Mouse (Mus musculus) hindbrain, postnatal 0 days (tissue): Measurements from ENCODE around the gene Gnptab. TPM values are rescaled to one million over a fixed set of nuclear protein-coding genes. Genes with fewer than 3 reads are reported as not detected.

Experiments used
- ATAC-seq: fragments of 200-750 bp; cut with Nextera tagmentation; 2 replicates; pipeline ENCODE4 v1.8.0; 2017; ENCODE audit warnings: mild to moderate bottlenecking, moderate TSS enrichment, moderate library complexity
- DNase-seq: peaks from one replicate; pipeline ENCODE4 v3.0.0-alpha.2; 2015; ENCODE audit warnings: low spot score
- H3K27ac ChIP-seq: fragments of 300-500 bp; sonication (generic); 2 replicates; pipeline ENCODE4 v1.5.1; 2014; ENCODE audit warnings: mild to moderate bottlenecking
- H3K27me3 ChIP-seq: fragments of 300-500 bp; sonication (generic); 2 replicates; pipeline ENCODE4 v1.6.1; 2014; ENCODE audit warnings: low read length, mixed read lengths; ENCODE audit not compliant: insufficient read depth
- H3K36me3 ChIP-seq: fragments of 300-500 bp; sonication (generic); 2 replicates; pipeline ENCODE4 v1.6.1; 2014; ENCODE audit warnings: low read length, mixed read lengths; ENCODE audit not compliant: insufficient read depth
- H3K4me1 ChIP-seq: fragments of 300-500 bp; sonication (generic); 2 replicates; pipeline ENCODE4 v1.6.1; 2014; ENCODE audit warnings: antibody characterized with exemption, low read length, mixed read lengths; ENCODE audit not compliant: insufficient read depth
- H3K4me2 ChIP-seq: fragments of 300-500 bp; sonication (generic); 2 replicates; pipeline ENCODE4 v1.6.1; 2014; ENCODE audit warnings: low read depth, mild to moderate bottlenecking, low read length, moderate library complexity, mixed read lengths
- H3K4me3 ChIP-seq: fragments of 300-500 bp; sonication (generic); 2 replicates; pipeline ENCODE4 v1.5.1; 2014; ENCODE audit warnings: low read length
- H3K9ac ChIP-seq: fragments of 300-500 bp; sonication (generic); replicated peaks from 2 replicates; pipeline ENCODE4 v1.6.1; 2014; ENCODE audit warnings: mild to moderate bottlenecking, low read length, moderate library complexity, mixed read lengths
- H3K9me3 ChIP-seq: fragments of 300-500 bp; sonication (generic); 2 replicates; pipeline ENCODE4 v1.6.1; 2016; ENCODE audit warnings: low read length, mixed read lengths
- CTCF ChIP-seq: IDR thresholded peaks from 2 replicates; pipeline ENCODE4 v1.5.1; 2016; ENCODE audit warnings: antibody characterized with exemption, control low read depth, low read depth
- WGBS: fragments of 180-500 bp; shearing (Covaris S2); extraction: QIAGEN DNeasy Blood & Tissue Kit; methylation state at CpG from one replicate; pipeline ENCODE4 v1.1.7; 2014; 5-methylcytosine and 5-hydroxymethylcytosine counted together
- polyA plus RNA-seq: library from polyadenylated mRNA; unstranded; fragments of >200 nt; fragmentation: Nextera tagmentation; extraction: Ambion mirVana; gene quantifications from 2 replicates; pipeline ENCODE4 v1.2.1, GENCODE M21; 2015
- total RNA-seq: library from RNA; depleted of rRNA; stranded (reverse); fragments of >200 nt; gene quantifications from 2 replicates; pipeline ENCODE4 v1.2.3, GENCODE M21; 2014; rRNA removed

The Gnptab gene
- 40.5 and 41.2 TPM in 2 replicates for total RNA-seq
- polyA plus RNA-seq: 17.9 and 19.0 TPM in 2 replicates

GRCm38 (mm10) chr10:88379013-88379885, at the start of gene Gnptab, which contains the start of gene Dram1:
Gene Gnptab, plus strand, starts transcription at chr10:88379132.
Gene Dram1, minus strand, starts transcription at chr10:88379080.
- peak; percentile 66 for TF ChIP-seq CTCF
- Histone ChIP-seq H3K36me3 (no peaks in the 10 kb centered on the region), H3K27ac (peak within 1 kb of the TSS; percentile 85), H3K4me3 (peak within 1 kb of the TSS; percentile 74), H3K4me1 (peaks cover 13% of the 10 kb centered on the region; the same call in 1 of the 2 replicates), H3K4me2 (peak within 1 kb of the TSS; percentile 83), H3K9me3 (no peaks in the 10 kb centered on the region), H3K27me3 (no peaks in the 10 kb centered on the region), H3K9ac (peak within 1 kb of the TSS; percentile 89)
- ATAC-seq (peak; percentile 89), DNase-seq (peak; percentile 91)
- 0% methylated on average over 85 of the region's 87 CpGs for WGBS

- DNase-seq (peak; percentile 71), ATAC-seq (peak; percentile 25; the same call in 1 of the 2 replicates)
- H3K27me3 ChIP-seq: no peaks in the 10 kb centered on the region
- H3K36me3 ChIP-seq: no peaks in the 10 kb centered on the region
- H3K27ac ChIP-seq: no peak overlapping the region
- no peak overlapping the region for H3K9ac ChIP-seq
- H3K9me3 ChIP-seq: no peaks in the 10 kb centered on the region
- H3K4me3 ChIP-seq: no peak overlapping the region
- H3K4me2 ChIP-seq: no peak overlapping the region
- H3K4me1 ChIP-seq: no peaks in the 10 kb centered on the region
- 19% methylated on average over 5 of the region's 5 CpGs for WGBS
- peak; percentile 62 for TF ChIP-seq CTCF
Measured at GRCm38 (mm10) chr10:88330695-88331094, 48.2 kb upstream of the Gnptab start.

GRCm38 (mm10) chr10:88340660-88341059, 38.3 kb upstream of the Gnptab start:
- Histone ChIP-seq H3K4me3 (no peak overlapping the region), H3K4me2 (no peak overlapping the region), H3K27me3 (no peaks in the 10 kb centered on the region), H3K36me3 (no peaks in the 10 kb centered on the region), H3K4me1 (no peaks in the 10 kb centered on the region), H3K9ac (no peak overlapping the region), H3K9me3 (no peaks in the 10 kb centered on the region), H3K27ac (no peak overlapping the region)
- no peak for ATAC-seq
- WGBS: 91% methylated on average over 9 of the region's 9 CpGs
- DNase-seq: no peak
- TF ChIP-seq CTCF: no peak

- no peaks in the 10 kb centered on the region for H3K9me3 ChIP-seq
- TF ChIP-seq CTCF: no peak
- H3K27ac ChIP-seq: no peak overlapping the region
- H3K4me1 ChIP-seq: no peaks in the 10 kb centered on the region
- H3K36me3 ChIP-seq: no peaks in the 10 kb centered on the region
- DNase-seq: no peak
- WGBS: 86% methylated on average over 6 of the region's 6 CpGs
- H3K9ac ChIP-seq: no peak overlapping the region
- H3K4me2 ChIP-seq: no peak overlapping the region
- no peak for ATAC-seq
- no peak overlapping the region for H3K4me3 ChIP-seq
- no peaks in the 10 kb centered on the region for H3K27me3 ChIP-seq
Measured at GRCm38 (mm10) chr10:88341368-88341767, 37.6 kb upstream of the Gnptab start.

- H3K4me1 ChIP-seq: no peaks in the 10 kb centered on the region; the same call in 1 of the 2 replicates
- no peak for TF ChIP-seq CTCF
- DNase-seq: no peak
- H3K4me2 ChIP-seq: no peak overlapping the region
- H3K9ac ChIP-seq: no peak overlapping the region
- no peaks in the 10 kb centered on the region for H3K36me3 ChIP-seq
- 67% methylated on average over 11 of the region's 11 CpGs for WGBS
- H3K27me3 ChIP-seq: no peaks in the 10 kb centered on the region
- no peak for ATAC-seq
- no peak overlapping the region for H3K4me3 ChIP-seq
- no peaks in the 10 kb centered on the region for H3K9me3 ChIP-seq
- H3K27ac ChIP-seq: no peak overlapping the region
Measured at GRCm38 (mm10) chr10:88345899-88346401, 33.0 kb upstream of the Gnptab start.

GRCm38 (mm10) chr10:88346454-88347245, 32.3 kb upstream of the Gnptab start:
- no peak overlapping the region for H3K4me2 ChIP-seq
- DNase-seq (no peak), ATAC-seq (no peak)
- TF ChIP-seq CTCF: no peak
- H3K4me3 ChIP-seq: no peak overlapping the region
- H3K4me1 ChIP-seq: no peaks in the 10 kb centered on the region; the same call in 1 of the 2 replicates
- H3K36me3 ChIP-seq: no peaks in the 10 kb centered on the region
- WGBS: 81% methylated on average over 12 of the region's 12 CpGs
- no peak overlapping the region for H3K27ac ChIP-seq
- no peaks in the 10 kb centered on the region for H3K9me3 ChIP-seq
- H3K9ac ChIP-seq: no peak overlapping the region
- H3K27me3 ChIP-seq: no peaks in the 10 kb centered on the region
